Mouse (Mus musculus): ENCODE data around the gene Nudt14.

Nudt14 gene

DNA sequence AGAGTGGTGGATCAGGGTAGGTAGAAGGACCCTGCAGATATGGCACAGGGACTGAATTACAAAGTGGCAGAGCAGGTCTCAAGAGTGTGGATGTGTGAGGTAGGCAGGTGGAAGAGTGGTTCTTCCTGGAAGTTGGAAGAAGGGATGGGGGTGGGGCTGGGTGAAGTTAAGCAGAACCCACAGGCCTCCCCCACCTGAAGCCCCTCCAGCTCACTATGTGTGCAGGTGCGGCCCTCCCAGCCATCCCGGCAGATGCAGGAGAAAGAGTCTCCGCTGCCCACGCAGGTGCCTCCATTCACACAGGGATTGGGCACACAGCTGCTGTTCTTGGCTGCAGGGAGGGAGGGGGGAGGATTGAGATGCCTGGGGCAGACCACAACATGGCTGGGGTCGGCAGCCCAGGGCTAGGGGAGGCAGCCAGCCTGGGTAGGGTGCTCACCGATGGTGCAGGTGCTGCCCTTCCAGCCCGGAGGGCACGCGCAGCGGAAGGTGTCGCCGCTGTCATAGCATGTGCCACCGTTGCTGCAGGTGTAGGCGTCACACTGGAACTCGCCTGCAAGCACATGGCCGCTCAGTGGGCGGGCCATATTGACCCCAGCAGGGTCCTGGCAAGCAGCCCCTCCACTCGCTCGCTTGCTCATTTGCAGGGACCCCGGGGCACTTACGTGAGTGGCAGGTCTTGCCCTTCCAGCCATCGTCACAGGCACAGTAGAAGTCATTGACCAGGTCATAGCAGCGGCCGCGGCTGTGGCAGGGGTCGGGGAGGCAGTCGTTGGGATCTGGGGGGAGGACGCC, 28.8 kb downstream of the Nudt14 start:
- in situ Hi-C loops (cut with MboI): no loop called here

DNA sequence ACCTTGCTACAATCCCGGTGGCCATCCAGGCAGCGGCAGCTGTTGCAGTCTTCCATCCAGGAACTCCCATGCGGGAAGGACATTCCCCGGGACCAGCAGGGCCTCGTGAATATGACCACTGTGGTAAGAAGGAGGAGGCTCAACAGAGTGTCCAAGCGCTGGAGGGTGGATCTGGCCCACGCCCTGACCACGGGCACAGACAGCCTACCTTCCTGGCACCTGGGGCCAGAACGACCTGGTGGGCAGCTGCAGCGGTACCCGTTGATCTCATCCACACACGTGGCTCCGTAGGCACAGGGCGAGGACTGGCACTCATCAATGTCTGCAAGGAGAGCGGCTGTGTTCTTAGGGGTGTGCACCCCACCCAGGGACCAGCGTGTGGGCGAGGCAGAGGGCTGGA, 30.2 kb downstream of the Nudt14 start:
- in situ Hi-C loops (cut with MboI): no loop called here

DNA sequence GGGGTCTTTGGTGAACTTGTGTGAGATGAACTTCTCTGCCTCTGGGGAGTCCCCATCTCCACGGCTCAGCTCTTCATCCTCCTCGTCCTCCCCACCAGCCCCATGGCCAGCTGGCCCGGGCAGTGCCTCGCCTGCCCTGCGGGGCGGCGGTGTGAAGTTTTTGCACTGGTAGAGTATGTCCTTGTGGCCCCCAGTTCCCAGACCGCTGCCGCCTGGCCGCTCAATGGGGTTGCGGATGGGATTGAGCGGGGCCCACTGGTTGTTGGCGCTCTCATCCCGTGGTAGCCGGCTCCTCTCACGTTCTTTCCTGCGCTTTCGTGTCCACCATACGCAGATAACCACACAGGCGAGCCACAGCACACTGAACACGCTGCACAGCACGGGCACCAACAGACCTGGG, 32.9 kb downstream of the Nudt14 start:
- in situ Hi-C loops (cut with MboI): no loop called here

DNA sequence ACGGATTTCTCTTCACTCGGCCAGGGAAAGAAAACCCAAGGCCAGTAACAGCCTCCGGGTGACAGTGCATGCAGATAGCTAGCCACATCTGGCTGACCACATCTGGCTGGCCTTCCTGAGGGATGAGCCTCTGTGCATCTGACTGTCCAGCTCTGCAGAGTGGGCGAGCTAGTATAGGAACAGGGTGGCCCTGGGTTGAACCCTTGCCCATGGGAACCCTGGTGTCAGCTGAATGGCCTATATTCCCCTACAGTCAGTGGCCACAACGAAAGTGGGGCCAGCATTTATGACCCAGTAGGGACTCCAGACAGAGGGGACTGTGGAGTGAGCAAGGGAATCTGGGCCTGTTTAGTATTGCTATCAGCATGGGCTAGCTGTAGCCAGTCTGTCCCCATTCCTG, 36.9 kb downstream of the Nudt14 start:
- in situ Hi-C loops (cut with MboI): no loop called here

DNA sequence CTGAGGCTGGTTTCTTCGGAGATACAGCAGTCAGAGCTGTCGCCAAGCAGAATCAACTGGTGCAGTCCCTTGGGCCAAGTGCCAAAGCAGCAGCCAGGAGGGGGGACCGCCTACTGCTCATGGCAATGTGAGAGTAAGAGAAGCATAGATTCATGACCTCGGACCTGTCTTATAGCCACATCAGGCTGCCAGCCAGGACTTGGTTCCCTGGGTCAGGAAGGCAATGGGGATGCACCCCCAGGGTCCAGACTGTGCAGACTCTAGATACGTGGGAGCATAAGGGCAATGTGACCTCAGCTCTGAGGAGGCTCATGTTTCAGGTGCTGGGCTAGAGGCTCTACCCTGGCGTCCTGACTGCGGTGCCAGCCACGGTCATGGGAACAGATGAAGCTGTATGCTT, 38.0 kb downstream of the Nudt14 start:
- in situ Hi-C loops (cut with MboI): no loop called here

DNA sequence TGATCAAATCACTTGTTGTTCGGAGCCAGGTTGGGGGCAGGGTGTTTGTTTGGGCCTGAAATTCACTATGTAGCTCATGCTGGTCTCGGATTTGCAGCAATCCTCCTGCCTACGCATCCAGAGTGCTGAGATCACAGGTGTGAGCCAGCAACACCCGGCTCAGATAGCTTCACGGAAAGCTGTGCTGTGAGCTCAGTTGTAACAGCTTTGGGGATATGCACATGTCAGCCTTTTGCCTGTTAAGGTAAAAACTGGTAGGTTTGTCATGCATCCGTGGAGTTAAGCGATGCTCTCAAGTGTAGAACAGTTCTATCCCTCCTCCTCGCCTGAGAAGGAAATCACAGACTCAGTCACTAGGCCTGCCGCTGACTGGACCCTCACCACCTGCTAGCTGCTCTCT, 41.3 kb downstream of the Nudt14 start:
- in situ Hi-C loops (cut with MboI): no loop called here

DNA sequence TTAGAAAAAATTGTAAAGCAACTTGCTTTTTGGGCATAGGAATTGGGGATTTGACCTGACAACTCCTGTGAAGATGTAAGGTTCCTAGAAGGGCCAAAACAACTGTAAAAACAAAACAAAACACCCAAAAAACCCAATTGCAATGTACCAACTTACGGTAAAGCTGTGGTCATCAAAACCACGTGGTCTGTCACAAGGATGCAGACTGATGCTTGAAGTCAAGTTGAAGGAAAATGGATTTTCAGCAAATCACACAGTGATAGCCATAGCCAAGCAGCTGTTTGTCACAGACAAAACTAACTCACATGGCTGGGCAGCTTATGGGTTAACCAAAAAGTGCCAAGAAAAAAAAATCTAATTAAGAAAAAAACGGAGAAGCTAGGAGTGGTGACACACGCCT, 43.0 kb downstream of the Nudt14 start:
- in situ Hi-C loops (cut with MboI): no loop called here

DNA sequence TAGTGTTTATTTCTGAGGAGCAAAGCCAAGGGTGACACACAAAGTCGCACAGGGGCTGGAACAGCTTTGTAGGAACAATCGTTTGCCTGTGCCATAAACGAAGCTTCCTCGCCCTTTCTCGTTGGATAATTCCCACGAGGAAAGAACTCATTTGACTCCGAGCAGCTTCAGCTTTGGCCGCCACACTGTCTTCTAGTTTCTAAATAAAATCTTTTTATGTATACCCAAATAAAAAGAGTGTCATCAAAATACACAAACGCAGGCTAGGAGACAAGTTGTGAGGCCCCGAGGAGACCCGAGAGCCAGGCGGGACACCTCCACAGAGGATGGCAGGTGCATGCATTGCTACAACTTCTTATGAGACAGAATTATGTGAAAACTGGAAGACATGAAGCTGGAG, 43.6 kb downstream of the Nudt14 start:
- in situ Hi-C loops (cut with MboI): no loop called here

DNA sequence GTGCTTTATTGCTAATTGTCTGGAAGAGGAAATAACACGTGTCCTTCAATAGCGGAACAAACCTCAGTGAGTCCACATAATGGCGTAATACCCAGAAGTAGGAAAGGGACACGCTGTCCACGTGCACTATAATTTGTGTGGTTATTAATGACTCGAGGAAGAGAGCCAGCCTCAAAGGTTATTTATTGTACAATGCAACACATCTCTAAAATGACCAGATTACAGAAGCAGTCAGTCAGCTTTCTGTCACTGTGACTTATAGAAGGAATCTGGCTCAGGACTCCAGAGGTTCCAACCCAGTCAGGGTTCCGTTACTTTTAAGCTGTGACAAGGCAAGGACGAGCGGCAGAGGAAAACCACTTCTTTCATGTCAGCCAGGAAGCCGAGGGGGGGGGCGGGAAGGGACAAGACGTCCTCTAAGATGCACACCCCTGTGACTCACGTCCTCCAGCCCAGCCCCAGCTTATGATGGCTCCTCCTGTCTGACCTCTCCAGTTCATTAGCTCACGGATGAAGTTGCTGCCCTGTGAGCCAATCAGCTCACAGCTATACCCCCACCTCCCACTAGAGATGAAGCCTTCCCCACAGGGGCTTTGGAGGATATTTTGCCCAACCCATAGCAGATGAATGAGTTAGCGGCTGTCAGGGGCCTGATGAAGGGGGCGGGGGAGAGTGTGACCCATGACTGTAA, 44.3 kb downstream of the Nudt14 start:
- in situ Hi-C loops (cut with MboI): no loop called here

DNA sequence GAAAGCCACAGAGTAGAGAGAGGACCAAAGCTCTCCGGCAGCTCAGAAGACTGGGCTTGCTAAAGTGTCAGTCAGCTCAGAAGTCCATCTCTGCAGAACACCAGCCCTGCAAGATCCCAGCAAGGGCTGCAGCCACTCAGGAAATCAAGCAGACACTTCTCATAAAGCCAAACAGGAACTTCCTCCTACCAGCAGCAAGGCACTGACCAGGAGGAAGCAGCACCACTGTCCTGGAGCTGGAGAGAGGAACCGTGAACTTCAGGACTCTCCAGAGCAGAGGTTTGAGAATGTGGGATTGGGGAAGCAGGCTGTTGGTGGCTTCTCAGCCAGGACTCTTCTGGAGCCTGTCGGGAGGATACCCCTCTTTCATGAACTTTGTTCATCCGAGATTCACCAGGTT, 47.0 kb downstream of the Nudt14 start:
- in situ Hi-C loops (cut with MboI): no loop called here

DNA sequence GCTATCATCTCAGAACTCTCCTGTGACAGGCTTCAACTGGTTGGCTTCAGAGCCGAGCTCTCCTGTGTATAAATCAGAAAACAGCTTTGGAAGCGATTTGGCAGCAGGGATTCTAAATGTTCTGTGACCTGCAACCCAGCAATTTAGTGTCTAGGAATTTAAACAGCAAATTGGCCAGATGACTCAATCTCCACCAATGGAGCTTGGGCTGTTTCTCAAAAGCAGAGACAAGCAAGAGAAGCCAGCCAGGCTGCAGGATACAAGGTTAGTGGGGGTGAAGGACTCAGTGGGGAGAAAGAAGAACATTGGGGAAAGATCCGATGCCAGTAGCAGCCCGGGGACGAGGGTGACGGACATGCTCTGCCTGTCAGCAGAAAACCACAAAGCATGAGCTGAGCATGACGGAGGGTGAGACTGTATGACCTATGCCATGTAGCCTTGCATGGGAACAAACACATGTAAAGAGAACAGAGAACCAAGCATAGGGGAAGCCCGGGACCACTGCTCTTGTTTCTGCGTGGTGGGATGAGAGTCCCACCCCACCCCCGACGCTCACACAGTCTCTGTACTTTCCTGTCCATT, 47.5 kb downstream of the Nudt14 start:
- in situ Hi-C loops (cut with MboI): no loop called here

DNA sequence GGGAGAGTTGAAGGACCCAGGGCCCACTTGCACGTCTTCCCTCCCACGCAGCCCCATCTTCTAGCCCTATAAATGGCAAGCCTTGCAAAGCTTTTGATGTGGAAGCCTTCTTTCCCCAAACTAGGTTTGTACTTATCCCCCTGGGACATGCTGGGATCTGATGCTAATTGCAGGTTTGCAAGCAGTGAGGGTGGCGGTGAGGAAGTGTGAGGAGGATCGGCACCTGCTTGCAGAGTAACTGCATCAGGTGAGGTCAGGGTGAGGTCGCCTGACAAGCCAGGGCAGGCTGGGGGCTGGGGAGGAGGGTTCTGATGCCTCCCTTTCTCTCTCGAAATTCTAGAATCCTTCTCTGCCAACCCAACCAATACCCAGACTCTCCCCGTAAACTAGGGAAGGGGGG, 56.5 kb downstream of the Nudt14 start:
- in situ Hi-C loops (cut with MboI): no loop called here
